Mouse (Mus musculus) heart, postnatal 4 days (tissue): ENCODE results near the gene Cpsf7. TPM values are rescaled to one million over a fixed set of nuclear protein-coding genes. Genes with fewer than 3 reads are reported as not detected.
"Not testable (repeated sequence)": the region's sequence is repeated elsewhere in the genome, so short reads cannot be mapped to it uniquely, and the experiment has no call there.

Experiments used
- DNase-seq: peaks from one replicate; pipeline ENCODE4 v3.0.0; 2021
- total RNA-seq, 2 experiments: library from RNA; stranded (reverse); gene quantifications; 2 replicates each; pipeline ENCODE4 v1.2.3; 2021

Cpsf7 gene
- 10 to 100 TPM; 50.0 to 52.9 TPM for total RNA-seq

- DNase-seq = peak; percentile 93
Observed at GRCm38 (mm10) chr19:10525106-10525901, at the start of gene Cpsf7. Gene Cpsf7, plus strand, starts transcription at chr19:10525266.

GRCm38 (mm10) chr19:10479541-10479940 is 45.5 kb upstream of the Cpsf7 start:
- no peak for DNase-seq

- DNase-seq = no peak
Observed at GRCm38 (mm10) chr19:10482703-10483102, 42.4 kb upstream of the Cpsf7 start, which contains the start of gene Ppp1r32. Gene Ppp1r32, minus strand, starts transcription at chr19:10482928.

- peak; percentile 71 for DNase-seq
Observed at GRCm38 (mm10) chr19:10486264-10486738, 38.8 kb upstream of the Cpsf7 start.

GRCm38 (mm10) chr19:10495670-10496069 is 29.4 kb upstream of the Cpsf7 start:
- DNase-seq = no peak

- no peak for DNase-seq
Observed at GRCm38 (mm10) chr19:10496976-10497375, 28.1 kb upstream of the Cpsf7 start.

GRCm38 (mm10) chr19:10497512-10498160 is 27.4 kb upstream of the Cpsf7 start:
- DNase-seq = no peak

- DNase-seq = no peak
Observed at GRCm38 (mm10) chr19:10500581-10500980, 24.5 kb upstream of the Cpsf7 start.

GRCm38 (mm10) chr19:10502571-10502970 is 22.5 kb upstream of the Cpsf7 start:
- DNase-seq = peak; percentile 57

- DNase-seq = no peak
Observed at GRCm38 (mm10) chr19:10510759-10511330, 14.2 kb upstream of the Cpsf7 start.

- no peak for DNase-seq
Observed at GRCm38 (mm10) chr19:10520355-10520754, 4.7 kb upstream of the Cpsf7 start.

GRCm38 (mm10) chr19:10521926-10522325 is 3.1 kb upstream of the Cpsf7 start:
- no peak for DNase-seq

- no peak for DNase-seq
Observed at GRCm38 (mm10) chr19:10523483-10524080, 1.5 kb upstream of the Cpsf7 start.

- DNase-seq = no peak
Observed at GRCm38 (mm10) chr19:10524784-10525105, 321 bp upstream of the Cpsf7 start.

GRCm38 (mm10) chr19:10525910-10526309 is 844 bp downstream of the Cpsf7 start, which contains the start of gene Sdhaf2:
Gene Sdhaf2, minus strand, starts transcription at chr19:10526142.
- DNase-seq = peak; percentile 47

GRCm38 (mm10) chr19:10530082-10530481 is 5.0 kb downstream of the Cpsf7 start:
- DNase-seq = no peak

- no peak for DNase-seq
Observed at GRCm38 (mm10) chr19:10539454-10539853, 14.4 kb downstream of the Cpsf7 start.

GRCm38 (mm10) chr19:10555624-10556510 is 30.8 kb downstream of the Cpsf7 start, which contains the start of gene Tmem216:
Gene Tmem216, minus strand, starts transcription at chr19:10556238.
- peak; percentile 85 for DNase-seq

- DNase-seq = no peak
Observed at GRCm38 (mm10) chr19:10557001-10557400, 31.9 kb downstream of the Cpsf7 start.

- no peak for DNase-seq
Observed at GRCm38 (mm10) chr19:10557430-10557829, 32.4 kb downstream of the Cpsf7 start.

GRCm38 (mm10) chr19:10557837-10558375 is 32.8 kb downstream of the Cpsf7 start:
- not testable (repeated sequence) for DNase-seq
